Mouse (Mus musculus) forebrain, embryonic 12.5 days (tissue): ENCODE results near the gene Dcaf8. TPM values are rescaled to one million over a fixed set of nuclear protein-coding genes. Genes with fewer than 3 reads are reported as not detected.

Source experiments
- ATAC-seq: fragments of 200-750 bp; cut with Nextera tagmentation; 2 replicates; pipeline ENCODE4 v1.8.0; 2017; ENCODE audit warnings: moderate TSS enrichment; ENCODE audit not compliant: low FRiP score
- H3K27ac ChIP-seq: fragments of 300-500 bp; sonication (generic); 2 replicates; pipeline ENCODE4 v1.5.1; 2016; ENCODE audit warnings: mild to moderate bottlenecking
- H3K27me3 ChIP-seq: fragments of 300-500 bp; sonication (generic); 2 replicates; pipeline ENCODE4 v1.6.1; 2016; ENCODE audit warnings: mild to moderate bottlenecking
- H3K36me3 ChIP-seq: fragments of 300-500 bp; sonication (generic); replicated peaks from 2 replicates; pipeline ENCODE4 v1.6.1; 2016; ENCODE audit warnings: mild to moderate bottlenecking
- H3K4me1 ChIP-seq: fragments of 300-500 bp; sonication (generic); 2 replicates; pipeline ENCODE4 v1.6.1; 2016
- H3K4me2 ChIP-seq: fragments of 300-500 bp; sonication (generic); 2 replicates; pipeline ENCODE4 v1.6.1; 2016; ENCODE audit warnings: mild to moderate bottlenecking, moderate library complexity
- H3K4me3 ChIP-seq: fragments of 300-500 bp; sonication (generic); replicated peaks from 2 replicates; pipeline ENCODE4 v1.5.1; 2016; ENCODE audit warnings: mild to moderate bottlenecking
- H3K9ac ChIP-seq: fragments of 300-500 bp; sonication (generic); 2 replicates; pipeline ENCODE4 v1.6.1; 2016; ENCODE audit warnings: mild to moderate bottlenecking
- H3K9me3 ChIP-seq: fragments of 300-500 bp; sonication (generic); 2 replicates; pipeline ENCODE4 v1.6.1; 2016
- WGBS: fragments of 180-500 bp; shearing (Covaris S2); methylation state at CpG from one replicate; pipeline ENCODE4 v1.1.7; 2016; 5-methylcytosine and 5-hydroxymethylcytosine counted together
- polyA plus RNA-seq: library from polyadenylated mRNA; unstranded; fragments of >200 nt; fragmentation: Nextera tagmentation; extraction: Ambion mirVana; gene quantifications from 2 replicates; pipeline ENCODE4 v1.2.1, GENCODE M21; 2016

The Dcaf8 gene
- polyA plus RNA-seq, 1 experiment from 2014 or later = 143 TPM

- H3K4me3 ChIP-seq = no peak overlapping the region
- no peaks in the 10 kb centered on the region for H3K9me3 ChIP-seq
- H3K4me2 ChIP-seq = no peak overlapping the region
- 95% methylated on average over 6 of the region's 6 CpGs for WGBS
- no peak for ATAC-seq
- H3K27ac ChIP-seq = no peak overlapping the region
- no peaks in the 10 kb centered on the region for H3K4me1 ChIP-seq
- no peak overlapping the region for H3K9ac ChIP-seq
- no peaks in the 10 kb centered on the region for H3K27me3 ChIP-seq
- peaks cover 66% of the 10 kb centered on the region for H3K36me3 ChIP-seq
Measured at GRCm38 (mm10) chr1:172183056-172183455, 35.2 kb downstream of the Dcaf8 start.

GRCm38 (mm10) chr1:172183915-172184314, 36.0 kb downstream of the Dcaf8 start:
- Histone ChIP-seq H3K4me1 (no peaks in the 10 kb centered on the region), H3K27ac (no peak overlapping the region), H3K27me3 (no peaks in the 10 kb centered on the region), H3K4me3 (no peak overlapping the region), H3K9me3 (no peaks in the 10 kb centered on the region), H3K4me2 (no peak overlapping the region), H3K9ac (no peak overlapping the region), H3K36me3 (peaks cover 68% of the 10 kb centered on the region)
- no peak for ATAC-seq

GRCm38 (mm10) chr1:172186401-172187289, 38.8 kb downstream of the Dcaf8 start:
- H3K4me3 ChIP-seq = no peak overlapping the region
- WGBS = 97% methylated on average over 10 of the region's 10 CpGs
- H3K27me3 ChIP-seq = no peaks in the 10 kb centered on the region
- H3K9me3 ChIP-seq = no peaks in the 10 kb centered on the region
- no peaks in the 10 kb centered on the region for H3K4me1 ChIP-seq
- H3K9ac ChIP-seq = no peak overlapping the region
- peak; percentile 61; the same call in 1 of the 2 replicates for ATAC-seq
- H3K36me3 ChIP-seq = peaks cover 75% of the 10 kb centered on the region
- H3K27ac ChIP-seq = no peak overlapping the region
- H3K4me2 ChIP-seq = no peak overlapping the region

DNA sequence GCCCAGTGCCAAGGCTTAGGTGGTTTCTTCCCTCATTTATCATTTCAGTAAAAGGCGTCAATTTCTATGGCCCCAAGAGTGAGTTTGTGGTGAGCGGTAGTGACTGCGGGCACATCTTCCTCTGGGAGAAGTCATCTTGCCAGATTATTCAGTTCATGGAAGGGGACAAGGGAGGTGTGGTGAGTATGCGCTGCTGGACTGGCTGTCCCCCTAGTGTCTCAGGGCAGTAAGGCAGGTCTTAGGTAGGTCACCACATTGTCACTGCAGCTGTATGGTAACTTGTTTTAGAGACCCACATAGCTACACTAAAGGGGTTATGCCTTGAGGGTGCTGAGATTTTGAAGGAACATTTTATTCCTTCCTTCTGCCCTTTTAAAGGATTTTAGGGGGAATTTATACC, 41.0 kb downstream of the Dcaf8 start:
- Histone ChIP-seq H3K9me3 (no peaks in the 10 kb centered on the region), H3K4me1 (no peaks in the 10 kb centered on the region), H3K9ac (no peak overlapping the region), H3K27me3 (no peaks in the 10 kb centered on the region), H3K27ac (no peak overlapping the region), H3K4me2 (no peak overlapping the region), H3K4me3 (no peak overlapping the region), H3K36me3 (peaks cover 82% of the 10 kb centered on the region)
- WGBS = 77% methylated on average over 4 of the region's 4 CpGs
- ATAC-seq = no peak

DNA sequence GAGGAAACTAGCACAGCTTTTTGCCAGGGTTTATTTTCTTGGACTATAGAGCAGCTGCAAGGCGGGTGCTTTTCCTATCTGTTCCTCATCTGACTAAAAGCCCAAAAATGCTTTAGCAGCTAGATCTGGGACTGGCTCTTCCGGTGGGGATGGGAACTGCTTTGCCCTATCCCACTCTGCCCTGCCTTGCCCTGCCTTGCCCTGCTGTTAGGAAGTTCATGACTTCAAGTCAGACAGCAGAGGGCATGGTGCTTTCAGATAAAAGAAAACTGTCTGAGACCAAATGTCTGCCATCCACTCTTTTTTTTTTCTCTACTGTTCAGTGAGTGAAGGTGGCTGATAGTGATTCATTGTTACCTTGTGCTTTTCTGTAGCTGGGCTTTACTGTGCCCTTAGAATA, 43.7 kb downstream of the Dcaf8 start:
- Histone ChIP-seq H3K27me3 (no peaks in the 10 kb centered on the region), H3K36me3 (peaks cover 92% of the 10 kb centered on the region), H3K4me1 (peaks cover 12% of the 10 kb centered on the region), H3K4me2 (no peak overlapping the region), H3K4me3 (no peak overlapping the region), H3K9ac (no peak overlapping the region), H3K27ac (no peak overlapping the region), H3K9me3 (no peaks in the 10 kb centered on the region)
- WGBS = 86% methylated on average over 2 of the region's 2 CpGs
- no peak for ATAC-seq

- no peak for ATAC-seq
- H3K9ac ChIP-seq = no peak overlapping the region
- no peak overlapping the region for H3K4me2 ChIP-seq
- no peaks in the 10 kb centered on the region for H3K27me3 ChIP-seq
- H3K4me1 ChIP-seq = peaks cover 12% of the 10 kb centered on the region
- no peaks in the 10 kb centered on the region for H3K9me3 ChIP-seq
- peak overlapping the region; percentile 25; the same call in 1 of the 2 replicates for H3K27ac ChIP-seq
- H3K4me3 ChIP-seq = no peak overlapping the region
- peaks cover 92% of the 10 kb centered on the region for H3K36me3 ChIP-seq
- 92% methylated on average over 3 of the region's 3 CpGs for WGBS
Measured at GRCm38 (mm10) chr1:172192217-172192616, 44.3 kb downstream of the Dcaf8 start.

GRCm38 (mm10) chr1:172194435-172194834, 46.6 kb downstream of the Dcaf8 start:
- Histone ChIP-seq H3K9ac (no peak overlapping the region), H3K4me2 (no peak overlapping the region), H3K27me3 (no peaks in the 10 kb centered on the region), H3K27ac (peak overlapping the region; percentile 56; the same call in 1 of the 2 replicates), H3K9me3 (no peaks in the 10 kb centered on the region), H3K36me3 (peaks cover 92% of the 10 kb centered on the region), H3K4me3 (no peak overlapping the region), H3K4me1 (peaks cover 15% of the 10 kb centered on the region)
- WGBS = 78% methylated on average over 8 of the region's 8 CpGs
- ATAC-seq = no peak

DNA sequence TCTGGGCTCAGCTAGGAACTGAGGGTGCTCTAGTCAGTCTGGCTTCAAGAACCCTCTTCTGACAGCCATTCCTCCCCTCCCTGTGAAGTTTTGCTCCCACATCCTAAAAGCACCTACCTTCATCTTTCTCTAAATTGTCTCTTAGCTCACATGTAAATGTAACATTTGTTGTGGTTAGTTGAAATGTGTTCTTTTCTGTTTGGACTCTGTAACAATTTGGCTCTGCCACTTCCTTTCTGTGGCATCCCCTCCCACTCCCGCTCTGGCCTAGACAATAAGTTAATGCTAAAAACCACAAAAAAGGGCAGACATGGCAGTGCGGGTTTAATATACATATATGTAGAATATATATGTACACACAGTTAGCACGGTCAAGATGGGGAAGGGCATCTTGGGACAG, 49.3 kb downstream of the Dcaf8 start:
- Histone ChIP-seq H3K27ac (peak overlapping the region; percentile 59; the same call in 1 of the 2 replicates), H3K36me3 (peaks cover 75% of the 10 kb centered on the region), H3K27me3 (no peaks in the 10 kb centered on the region), H3K4me1 (peaks cover 42% of the 10 kb centered on the region), H3K9me3 (no peaks in the 10 kb centered on the region), H3K4me3 (no peak overlapping the region), H3K9ac (no peak overlapping the region), H3K4me2 (no peak overlapping the region)
- WGBS = 87% methylated on average over 3 of the region's 3 CpGs
- no peak for ATAC-seq

GRCm38 (mm10) chr1:172197851-172198250, 50.0 kb downstream of the Dcaf8 start:
- Histone ChIP-seq H3K27ac (peak overlapping the region; percentile 50), H3K9me3 (no peaks in the 10 kb centered on the region), H3K36me3 (peaks cover 68% of the 10 kb centered on the region), H3K9ac (no peak overlapping the region), H3K4me2 (no peak overlapping the region), H3K4me1 (peaks cover 49% of the 10 kb centered on the region), H3K4me3 (no peak overlapping the region), H3K27me3 (no peaks in the 10 kb centered on the region)
- no peak for ATAC-seq
- 82% methylated on average over 5 of the region's 5 CpGs for WGBS

DNA sequence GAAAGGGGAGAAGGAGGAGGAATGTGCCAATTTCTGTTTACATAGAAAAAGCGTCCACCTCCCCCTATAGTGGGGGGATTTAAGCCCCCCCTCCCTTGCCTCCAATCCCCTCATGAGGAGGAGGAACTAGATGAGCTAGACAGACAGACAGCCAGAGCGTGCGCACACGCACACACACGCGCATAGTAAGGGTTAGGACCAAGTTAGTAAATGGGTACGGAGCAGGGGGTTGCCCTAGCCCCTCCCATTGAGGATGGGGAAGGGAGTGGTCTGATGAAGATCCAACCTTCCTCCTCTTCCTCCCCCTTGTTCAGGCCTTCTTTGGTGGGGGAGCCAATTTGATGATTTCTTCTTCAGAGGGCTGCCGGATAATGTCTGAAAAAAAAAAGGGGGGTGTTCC, 50.4 kb downstream of the Dcaf8 start:
- Histone ChIP-seq H3K4me2 (no peak overlapping the region), H3K4me3 (no peak overlapping the region), H3K36me3 (peaks cover 68% of the 10 kb centered on the region), H3K9me3 (no peaks in the 10 kb centered on the region), H3K9ac (no peak overlapping the region), H3K4me1 (peaks cover 54% of the 10 kb centered on the region), H3K27me3 (no peaks in the 10 kb centered on the region), H3K27ac (peak overlapping the region; percentile 50)
- no peak for ATAC-seq
- WGBS = 85% methylated on average over 8 of the region's 8 CpGs

DNA sequence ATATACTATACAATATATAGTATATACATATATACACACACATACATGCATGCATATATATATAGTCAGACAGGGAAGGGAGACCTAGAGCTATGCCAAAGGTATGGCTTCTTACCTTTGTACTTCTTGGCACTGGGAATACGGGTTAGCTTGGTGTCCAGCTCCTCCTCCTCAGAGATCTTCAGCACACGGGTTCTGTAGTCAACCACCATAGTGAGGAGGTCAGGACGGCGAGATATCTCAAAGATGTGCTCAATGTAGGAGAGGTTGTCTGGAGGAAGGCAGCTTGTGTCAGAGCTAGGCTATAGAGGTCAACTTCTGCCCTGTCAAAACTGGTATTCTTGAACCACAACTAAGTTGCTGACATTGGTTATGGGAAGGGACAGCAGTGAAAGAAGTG, 51.1 kb downstream of the Dcaf8 start:
- no peak for ATAC-seq
- Histone ChIP-seq H3K9me3 (no peaks in the 10 kb centered on the region), H3K4me3 (no peak overlapping the region), H3K27me3 (no peaks in the 10 kb centered on the region), H3K4me2 (no peak overlapping the region), H3K4me1 (peaks cover 61% of the 10 kb centered on the region), H3K9ac (no peak overlapping the region), H3K36me3 (peaks cover 62% of the 10 kb centered on the region), H3K27ac (no peak overlapping the region)
- 91% methylated on average over 4 of the region's 4 CpGs for WGBS

- 73% methylated on average over 5 of the region's 5 CpGs for WGBS
- ATAC-seq = no peak
- H3K4me2 ChIP-seq = peak overlapping the region; percentile 73
- H3K27ac ChIP-seq = peak overlapping the region; percentile 99
- no peaks in the 10 kb centered on the region for H3K9me3 ChIP-seq
- peak overlapping the region; percentile 39; the same call in 1 of the 2 replicates for H3K9ac ChIP-seq
- peaks cover 68% of the 10 kb centered on the region for H3K4me1 ChIP-seq
- H3K36me3 ChIP-seq = peaks cover 51% of the 10 kb centered on the region
- H3K4me3 ChIP-seq = peak overlapping the region; percentile 84; the same call in 1 of the 2 replicates
- H3K27me3 ChIP-seq = no peaks in the 10 kb centered on the region
Measured at GRCm38 (mm10) chr1:172200161-172200560, 52.3 kb downstream of the Dcaf8 start.
